Comparison of ENCODE assay signal across 14 mouse cellular contexts in the genomic region with DNA sequence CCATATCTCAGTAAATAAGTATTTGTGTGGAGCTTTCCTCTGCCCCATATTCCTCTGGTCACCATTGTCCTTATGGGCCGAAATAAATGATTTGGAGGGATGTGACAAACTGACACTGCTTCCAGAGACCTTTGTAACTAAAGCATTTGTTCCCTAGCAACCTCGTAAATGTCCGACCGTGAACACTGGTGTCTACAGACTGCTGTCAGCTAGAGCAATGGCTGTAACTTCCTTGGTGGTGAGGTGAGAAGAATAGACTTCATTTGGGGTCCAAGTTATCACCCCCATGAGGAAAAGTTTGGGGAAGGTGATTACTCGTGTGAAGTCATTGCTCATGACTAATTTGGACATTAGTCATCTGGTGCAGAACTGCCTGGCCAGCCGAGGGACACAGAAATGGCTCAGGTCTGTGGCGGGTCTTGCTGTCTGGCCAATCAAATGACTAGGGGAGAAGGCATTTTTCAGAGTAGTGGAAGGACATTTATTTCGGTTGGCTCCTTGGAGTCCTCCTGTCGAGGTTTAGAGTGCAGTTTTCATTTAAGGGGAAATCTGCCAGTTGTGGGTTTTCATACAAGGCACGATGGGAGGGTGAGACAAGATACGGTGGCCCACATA.
"Had no signal": no experiment of that assay in that cellular context is flagged by ENCODE, and none has a peak within 500 bp of the region (broad histone marks: within the 10 kb centered on the region; RNA-seq: fewer than 3 reads in every experiment).

No protein-coding gene starts in this region.

- H3K27me3 ChIP-seq: liver, embryonic 13.5 days; midbrain, embryonic 12.5 days had no signal

- ATAC-seq: intestine, postnatal 0 days; liver, postnatal 0 days had no signal

- H3K9me3 ChIP-seq: limb, embryonic 12.5 days; liver, embryonic 13.5 days; midbrain, embryonic 12.5 days had no signal

- H3K4me2 ChIP-seq: limb, embryonic 12.5 days; liver, embryonic 13.5 days; midbrain, embryonic 12.5 days had no signal

- H3K27ac ChIP-seq: left cerebral cortex, adult 2 months; limb, embryonic 12.5 days; liver, embryonic 13.5 days; midbrain, embryonic 12.5 days; stomach, postnatal 0 days had no signal

- H3K4me3 ChIP-seq: left cerebral cortex, adult 2 months; limb, embryonic 12.5 days; liver, embryonic 13.5 days; midbrain, embryonic 12.5 days; myocyte had no signal

- H3K9ac ChIP-seq: limb, embryonic 12.5 days; liver, embryonic 13.5 days; liver, postnatal 0 days; midbrain, embryonic 12.5 days had no signal

- H3K4me1 ChIP-seq: liver, embryonic 13.5 days; midbrain, embryonic 12.5 days had no signal

- H3K36me3 ChIP-seq: limb, embryonic 12.5 days; liver, embryonic 13.5 days had no signal

- DNase-seq: kidney, adult 8-10 months; kidney, postnatal 25 days; liver; liver, embryonic 13.5 days; liver, postnatal 0 days; lung, postnatal 36 days; thymus, adult 18-20 months; thymus, postnatal 14 days had no signal
